Comparison of ENCODE assay signal across 12 mouse cellular contexts in the genomic region with DNA sequence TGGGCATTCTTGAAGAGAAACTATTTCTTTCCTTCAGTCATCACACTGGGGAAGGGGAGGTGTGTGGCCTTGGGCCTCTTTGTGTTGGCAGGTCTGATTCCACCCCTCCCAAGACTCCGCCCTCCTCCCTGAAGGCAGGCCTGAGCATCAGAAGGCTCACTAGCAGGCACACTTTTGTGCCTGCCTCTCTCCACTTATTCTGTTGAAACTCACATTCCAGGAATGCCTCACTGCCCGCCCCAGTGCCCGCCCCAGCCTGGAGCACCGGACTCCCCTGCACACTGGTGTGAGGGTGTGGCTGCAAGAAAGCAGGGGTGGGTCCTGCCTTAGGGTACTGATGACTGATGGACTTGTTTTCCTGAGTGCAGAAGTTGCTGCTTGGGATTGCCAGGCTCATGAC. TPM values are rescaled to one million over a fixed set of nuclear protein-coding genes. Genes with fewer than 3 reads are reported as not detected.
DNase-seq lines count a peak whose midpoint lies in the region; ATAC-seq lines count a peak whose summit lies in the region.
"Had no signal": no experiment of that assay in that cellular context is flagged by ENCODE, and none has a peak within 500 bp of the region (broad histone marks: within the 10 kb centered on the region; RNA-seq: fewer than 3 reads in every experiment).

No protein-coding gene starts in this region.

- H3K27me3 ChIP-seq in heart, embryonic 12.5 days (replicated peaks), result no peaks in the 10 kb centered on the region
- H3K27me3 ChIP-seq in kidney, embryonic 15.5 days, result no peaks in the 10 kb centered on the region
- no peaks in the 10 kb centered on the region for H3K27me3 ChIP-seq in forebrain, embryonic 15.5 days

- H3K9ac ChIP-seq in heart, embryonic 12.5 days, result no peak overlapping the region
- H3K9ac ChIP-seq in kidney, embryonic 15.5 days, result no peak overlapping the region
- no peak overlapping the region for H3K9ac ChIP-seq in forebrain, embryonic 15.5 days (replicated peaks)
- H3K9ac ChIP-seq: liver, embryonic 14.5 days had no signal

- H3K27ac ChIP-seq in heart, embryonic 12.5 days (ENCODE audit: poor library complexity, severe bottlenecking), result peak overlapping the region; percentile 51; the same call in 1 of the 2 replicates
- H3K27ac ChIP-seq in kidney, embryonic 15.5 days, result no peak overlapping the region
- no peak overlapping the region for H3K27ac ChIP-seq in forebrain, embryonic 15.5 days (replicated peaks)
- H3K27ac ChIP-seq: liver, embryonic 14.5 days had no signal

- peak overlapping the region; percentile 1; the same call in 1 of the 2 replicates for H3K4me2 ChIP-seq in heart, embryonic 12.5 days
- no peak overlapping the region for H3K4me2 ChIP-seq in kidney, embryonic 15.5 days
- no peak overlapping the region for H3K4me2 ChIP-seq in forebrain, embryonic 15.5 days (replicated peaks)

- peak; percentile 52 for ATAC-seq in heart, embryonic 12.5 days (ENCODE audit: insufficient number of reproducible peaks, low FRiP score)
- ATAC-seq in kidney, embryonic 15.5 days (replicated peaks; ENCODE audit: low FRiP score), result peak; percentile 73
- no peak for ATAC-seq in forebrain, embryonic 15.5 days (replicated peaks)

- 23% methylated on average over 4 of the region's 4 CpGs for WGBS in heart, embryonic 12.5 days
- 35% methylated on average over 4 of the region's 4 CpGs for WGBS in kidney, embryonic 15.5 days
- WGBS in forebrain, embryonic 15.5 days, result 32% methylated on average over 4 of the region's 4 CpGs

- intact Hi-C loops in heart, postnatal 10 days (cut with DNase I), result no loop called here

- H3K4me1 ChIP-seq in heart, embryonic 12.5 days (replicated peaks), result peaks cover 31% of the 10 kb centered on the region
- peaks cover 24% of the 10 kb centered on the region for H3K4me1 ChIP-seq in kidney, embryonic 15.5 days
- H3K4me1 ChIP-seq in forebrain, embryonic 15.5 days, result peaks cover 30% of the 10 kb centered on the region

- H3K36me3 ChIP-seq in heart, embryonic 12.5 days, result peaks cover 9% of the 10 kb centered on the region
- H3K36me3 ChIP-seq in kidney, embryonic 15.5 days, result no peaks in the 10 kb centered on the region
- H3K36me3 ChIP-seq in forebrain, embryonic 15.5 days, result no peaks in the 10 kb centered on the region

- no peak overlapping the region for H3K4me3 ChIP-seq in heart, embryonic 12.5 days
- no peak overlapping the region for H3K4me3 ChIP-seq in kidney, embryonic 15.5 days (replicated peaks)
- H3K4me3 ChIP-seq in forebrain, embryonic 15.5 days, result no peak overlapping the region

- no peak for DNase-seq in heart, postnatal 10 days
- DNase-seq in R1 (ENCODE audit: low read depth, low spot score), result peak; percentile 94
- DNase-seq in lung, postnatal 25 days (ENCODE audit: low spot score), result peak; percentile 86
- no peak for DNase-seq in spleen, postnatal 36 days (ENCODE audit: low spot score in 2 of 2)
- DNase-seq in cerebellum, adult 8-10 months, result no peak
- DNase-seq: cerebellum, adult 2 months had no signal

- no peaks in the 10 kb centered on the region for H3K9me3 ChIP-seq in heart, embryonic 12.5 days (replicated peaks)
- no peaks in the 10 kb centered on the region for H3K9me3 ChIP-seq in kidney, embryonic 15.5 days (replicated peaks)
- H3K9me3 ChIP-seq in forebrain, embryonic 15.5 days, result no peaks in the 10 kb centered on the region

RNA-seq across cellular contexts. Expression of a gene that starts 46.5 kb away (rescaled TPM):
- 72.8 and 75.2 TPM in 2 replicates for polyA plus RNA-seq in heart, embryonic 12.5 days (2016; fragmentation: Nextera tagmentation; extraction: Ambion mirVana)
- 100 to 1,000 TPM; 176 to 209 TPM for total RNA-seq in heart, postnatal 10 days (2021)
- 13.4 and 14.3 TPM in 2 replicates for polyA plus RNA-seq in kidney, embryonic 15.5 days (2015; fragmentation: Nextera tagmentation; extraction: Ambion mirVana)
- 23.6 and 23.8 TPM in 2 replicates for polyA plus RNA-seq in forebrain, embryonic 15.5 days (2015; fragmentation: Nextera tagmentation; extraction: Ambion mirVana)
- total RNA-seq: CH12.LX; hematopoietic stem cell, adult 5-6 weeks had no signal

RNA-seq across cellular contexts. Expression of a gene that starts 49.5 kb away (rescaled TPM):
- polyA plus RNA-seq in heart, embryonic 12.5 days (2016; fragmentation: Nextera tagmentation; extraction: Ambion mirVana), result 0.37 TPM in 1 of 2 replicates, not detected in the other
- total RNA-seq in heart, postnatal 10 days (2021), result under 1 TPM in 1 of 2 experiments, not detected in 1; 0.19 TPM
- polyA plus RNA-seq in kidney, embryonic 15.5 days (2015; fragmentation: Nextera tagmentation; extraction: Ambion mirVana), result 0.17 and 0.22 TPM in 2 replicates
- polyA plus RNA-seq in forebrain, embryonic 15.5 days (2015; fragmentation: Nextera tagmentation; extraction: Ambion mirVana), result not detected in 2 replicates
- total RNA-seq: CH12.LX; hematopoietic stem cell, adult 5-6 weeks had no signal
- polyA plus RNA-seq: liver, embryonic 14.5 days had no signal

Comparison
In these comparisons a context has a peak if more than half of its experiments do, and no peak if none do; other contexts are left out.
1. DNase-seq: peak in R1 (single experiment) and lung, postnatal 25 days (single experiment); none in heart, postnatal 10 days (0 of 2), spleen, postnatal 36 days (0 of 2) and cerebellum, adult 8-10 months (single experiment).